Comparison of ENCODE assay signal across 8 mouse cellular contexts in the genomic region with DNA sequence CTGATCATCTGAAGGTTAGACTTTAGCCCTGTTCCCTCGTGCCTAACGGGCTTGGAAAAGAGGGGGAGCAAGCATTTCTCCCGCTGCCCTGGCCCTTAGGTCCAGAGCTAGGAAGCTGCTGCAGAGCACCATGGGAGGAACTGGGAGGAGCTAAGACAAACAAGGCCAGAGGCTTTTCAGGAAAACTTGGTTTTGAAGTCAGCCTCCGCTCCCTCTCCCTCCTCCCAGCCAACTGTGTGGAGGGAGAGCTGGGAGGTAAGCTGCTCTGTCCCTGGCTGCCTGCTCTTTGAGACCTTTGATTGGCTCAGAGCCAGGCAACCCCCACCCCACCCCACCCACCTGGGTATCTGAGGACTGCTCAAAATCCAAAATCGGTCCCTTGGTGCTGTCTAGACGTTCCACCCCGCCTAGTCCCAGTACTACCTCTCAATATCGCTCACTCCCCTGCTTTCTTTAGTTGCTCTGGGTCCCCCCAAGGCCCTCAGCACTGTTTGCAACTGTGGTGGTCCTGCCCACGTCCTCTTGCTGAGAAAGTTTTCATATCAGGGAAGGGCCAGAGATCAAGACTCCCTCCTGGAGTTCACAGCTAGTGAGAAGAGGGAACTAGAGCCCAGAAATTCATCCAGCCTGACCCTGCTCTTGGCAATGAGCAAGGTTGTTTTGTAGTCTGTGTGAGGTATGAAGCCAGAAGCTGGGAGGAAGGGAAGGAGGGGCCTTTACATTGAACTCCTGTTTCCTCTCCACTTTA. TPM values are rescaled to one million over a fixed set of nuclear protein-coding genes. Genes with fewer than 3 reads are reported as not detected.
A peak's percentile ranks its signal among the peaks of the same experiment; 100 is the strongest.
DNase-seq lines count a peak whose midpoint lies in the region; ATAC-seq and TF ChIP-seq lines count a peak whose summit lies in the region.

No protein-coding gene starts in this region.

- peak overlapping the region; percentile 33; the same call in 1 of the 2 replicates for H3K27ac ChIP-seq in forebrain, embryonic 14.5 days (ENCODE audit: low read depth, low read length)
- peak overlapping the region; percentile 43; the same call in 1 of the 2 replicates for H3K27ac ChIP-seq in hindbrain, embryonic 11.5 days (ENCODE audit: low read depth, low read length)
- H3K27ac ChIP-seq in limb, embryonic 15.5 days = peak overlapping the region; percentile 89

- no peaks in the 10 kb centered on the region for H3K9me3 ChIP-seq in megakaryocyte, embryonic 14.5 days
- no peaks in the 10 kb centered on the region for H3K9me3 ChIP-seq in forebrain, embryonic 14.5 days (replicated peaks; ENCODE audit: control insufficient read depth, low read length)
- H3K9me3 ChIP-seq in hindbrain, embryonic 11.5 days (ENCODE audit: control insufficient read depth, low read length) = no peaks in the 10 kb centered on the region
- no peaks in the 10 kb centered on the region for H3K9me3 ChIP-seq in limb, embryonic 15.5 days

- no peak for DNase-seq in forebrain, embryonic 14.5 days (ENCODE audit: low spot score)
- DNase-seq in hindbrain, embryonic 11.5 days (ENCODE audit: low spot score) = peak; percentile 45
- no peak for DNase-seq in spleen, adult 18-20 months

- peaks cover 4% of the 10 kb centered on the region for H3K36me3 ChIP-seq in megakaryocyte, embryonic 14.5 days (replicated peaks; ENCODE audit: low read length)
- no peaks in the 10 kb centered on the region for H3K36me3 ChIP-seq in forebrain, embryonic 14.5 days (ENCODE audit: control insufficient read depth, insufficient read depth, low read length)
- no peaks in the 10 kb centered on the region for H3K36me3 ChIP-seq in hindbrain, embryonic 11.5 days (ENCODE audit: control insufficient read depth, insufficient read depth, low read length)
- no peaks in the 10 kb centered on the region for H3K36me3 ChIP-seq in limb, embryonic 15.5 days
- H3K36me3 ChIP-seq in myocyte (ENCODE audit: control insufficient read depth, insufficient read depth) = no peaks in the 10 kb centered on the region

- H3K27me3 ChIP-seq in megakaryocyte, embryonic 14.5 days (replicated peaks) = no peaks in the 10 kb centered on the region
- no peaks in the 10 kb centered on the region for H3K27me3 ChIP-seq in forebrain, embryonic 14.5 days (replicated peaks; ENCODE audit: control insufficient read depth, insufficient read depth, low read length)
- no peaks in the 10 kb centered on the region for H3K27me3 ChIP-seq in hindbrain, embryonic 11.5 days (ENCODE audit: control insufficient read depth, insufficient read depth, low read length)
- H3K27me3 ChIP-seq in limb, embryonic 15.5 days = no peaks in the 10 kb centered on the region
- H3K27me3 ChIP-seq in myocyte (ENCODE audit: control insufficient read depth, insufficient read depth, insufficient read length) = no peaks in the 10 kb centered on the region

- peak; percentile 84 for TF ChIP-seq POLR2A in myocyte (IDR thresholded peaks at IDR 0.05; ENCODE audit: insufficient read length, low read depth)

- peak overlapping the region; percentile 92 for H3K4me3 ChIP-seq in megakaryocyte, embryonic 14.5 days (replicated peaks)
- no peak overlapping the region for H3K4me3 ChIP-seq in forebrain, embryonic 14.5 days (ENCODE audit: low read depth, low read length)
- no peak overlapping the region for H3K4me3 ChIP-seq in hindbrain, embryonic 11.5 days (ENCODE audit: low read depth, low read length)
- H3K4me3 ChIP-seq in limb, embryonic 15.5 days = no peak overlapping the region
- H3K4me3 ChIP-seq in myocyte = peak overlapping the region; percentile 75

- peaks cover 85% of the 10 kb centered on the region for H3K4me1 ChIP-seq in megakaryocyte, embryonic 14.5 days
- H3K4me1 ChIP-seq in forebrain, embryonic 14.5 days (ENCODE audit: control insufficient read depth, insufficient read depth, low read length) = peaks cover 38% of the 10 kb centered on the region
- peaks cover 16% of the 10 kb centered on the region for H3K4me1 ChIP-seq in hindbrain, embryonic 11.5 days (replicated peaks; ENCODE audit: control insufficient read depth, insufficient read depth, low read length)
- H3K4me1 ChIP-seq in limb, embryonic 15.5 days = peaks cover 64% of the 10 kb centered on the region

- ATAC-seq in megakaryocyte, adult 5-6 weeks (ENCODE audit: poor library complexity, severe bottlenecking) = no peak
- no peak for ATAC-seq in forebrain, embryonic 14.5 days
- ATAC-seq in hindbrain, embryonic 11.5 days (ENCODE audit: low FRiP score) = no peak
- ATAC-seq in limb, embryonic 15.5 days (ENCODE audit: insufficient number of reproducible peaks, low FRiP score, low TSS enrichment, low read depth) = no peak
- ATAC-seq in granulocyte monocyte progenitor cell, adult 5-6 weeks (replicated peaks; ENCODE audit: poor library complexity, severe bottlenecking) = no peak

- peak overlapping the region; percentile 25; the same call in 1 of the 2 replicates for H3K9ac ChIP-seq in forebrain, embryonic 14.5 days (ENCODE audit: low read length)
- no peak overlapping the region for H3K9ac ChIP-seq in hindbrain, embryonic 11.5 days (ENCODE audit: low read depth, low read length)
- no peak overlapping the region for H3K9ac ChIP-seq in limb, embryonic 15.5 days

- H3K4me2 ChIP-seq in forebrain, embryonic 14.5 days (ENCODE audit: low read length) = no peak overlapping the region; the same call in 1 of the 2 replicates
- no peak overlapping the region for H3K4me2 ChIP-seq in hindbrain, embryonic 11.5 days (replicated peaks; ENCODE audit: low read depth, low read length)
- peak overlapping the region; percentile 27 for H3K4me2 ChIP-seq in limb, embryonic 15.5 days
- H3K4me2 ChIP-seq in myocyte (ENCODE audit: low read depth) = peak overlapping the region; percentile 99

- 7% methylated on average over 9 of the region's 9 CpGs for WGBS in forebrain, embryonic 14.5 days
- WGBS in hindbrain, embryonic 11.5 days = 9% methylated on average over 9 of the region's 9 CpGs
- 14% methylated on average over 9 of the region's 9 CpGs for WGBS in limb, embryonic 15.5 days

- no peak overlapping the region for H3ac ChIP-seq in myocyte (ENCODE audit: control insufficient read depth, insufficient read length)

- peaks cover 8% of the 10 kb centered on the region for H3K79me2 ChIP-seq in myocyte (ENCODE audit: control insufficient read depth, insufficient read depth)

RNA-seq across cellular contexts. Expression of a gene that starts 1.9 kb away (rescaled TPM):
- 5.6 and 22.1 TPM in 2 replicates for polyA plus RNA-seq in megakaryocyte, embryonic 14.5 days (2012; ENCODE audit: insufficient read depth, low replicate concordance)
- total RNA-seq in megakaryocyte, adult 5-6 weeks (2015) = 0.11 and 0.25 TPM in 2 replicates
- total RNA-seq in megakaryocyte, adult 5-6 weeks (2017) = 0.12 and 0.37 TPM in 2 replicates
- polyA plus RNA-seq in forebrain, embryonic 14.5 days (2014; fragmentation: Nextera tagmentation; extraction: Ambion mirVana) = 2.2 and 3.1 TPM in 2 replicates
- polyA plus RNA-seq in hindbrain, embryonic 11.5 days (2014; fragmentation: Nextera tagmentation; extraction: Ambion mirVana) = 0.92 and 1.4 TPM in 2 replicates
- 1.2 TPM in 2 replicates for polyA plus RNA-seq in limb, embryonic 15.5 days (2015; fragmentation: Nextera tagmentation; extraction: Ambion mirVana)
- polyA plus RNA-seq in myocyte (2012; fragmentation: generic; extraction: Trizol) = 49.1 TPM
- 2.3 and 2.8 TPM in 2 replicates for total RNA-seq in granulocyte monocyte progenitor cell, adult 5-6 weeks (2014; fragmentation: Nextera tagmentation)
- 1.2 TPM in 1 of 2 replicates, not detected in the other for total RNA-seq in granulocyte monocyte progenitor cell, adult 5-6 weeks (2017)

RNA-seq across cellular contexts. Expression of a gene that starts 18.3 kb away (rescaled TPM):
- 30.0 and 46.8 TPM in 2 replicates for polyA plus RNA-seq in megakaryocyte, embryonic 14.5 days (2012; ENCODE audit: insufficient read depth, low replicate concordance)
- 73.7 and 74.9 TPM in 2 replicates for total RNA-seq in megakaryocyte, adult 5-6 weeks (2015)
- total RNA-seq in megakaryocyte, adult 5-6 weeks (2017) = 111 and 119 TPM in 2 replicates
- 19.3 and 20.5 TPM in 2 replicates for polyA plus RNA-seq in forebrain, embryonic 14.5 days (2014; fragmentation: Nextera tagmentation; extraction: Ambion mirVana)
- 25.0 and 28.0 TPM in 2 replicates for polyA plus RNA-seq in hindbrain, embryonic 11.5 days (2014; fragmentation: Nextera tagmentation; extraction: Ambion mirVana)
- polyA plus RNA-seq in limb, embryonic 15.5 days (2015; fragmentation: Nextera tagmentation; extraction: Ambion mirVana) = 22.9 and 25.8 TPM in 2 replicates
- 35.6 TPM for polyA plus RNA-seq in myocyte (2012; fragmentation: generic; extraction: Trizol)
- 72.7 and 75.0 TPM in 2 replicates for total RNA-seq in granulocyte monocyte progenitor cell, adult 5-6 weeks (2014; fragmentation: Nextera tagmentation)
- total RNA-seq in granulocyte monocyte progenitor cell, adult 5-6 weeks (2017) = 59.8 and 70.1 TPM in 2 replicates

RNA-seq across cellular contexts. Expression of a gene that starts 27.7 kb away (rescaled TPM):
- 10.6 and 13.2 TPM in 2 replicates for polyA plus RNA-seq in megakaryocyte, embryonic 14.5 days (2012; ENCODE audit: insufficient read depth, low replicate concordance)
- total RNA-seq in megakaryocyte, adult 5-6 weeks (2015) = 35.6 and 39.9 TPM in 2 replicates
- 32.1 and 33.2 TPM in 2 replicates for total RNA-seq in megakaryocyte, adult 5-6 weeks (2017)
- polyA plus RNA-seq in forebrain, embryonic 14.5 days (2014; fragmentation: Nextera tagmentation; extraction: Ambion mirVana) = 41.0 and 45.0 TPM in 2 replicates
- 44.6 and 49.6 TPM in 2 replicates for polyA plus RNA-seq in hindbrain, embryonic 11.5 days (2014; fragmentation: Nextera tagmentation; extraction: Ambion mirVana)
- 30.0 and 32.5 TPM in 2 replicates for polyA plus RNA-seq in limb, embryonic 15.5 days (2015; fragmentation: Nextera tagmentation; extraction: Ambion mirVana)
- 22.1 TPM for polyA plus RNA-seq in myocyte (2012; fragmentation: generic; extraction: Trizol)
- total RNA-seq in granulocyte monocyte progenitor cell, adult 5-6 weeks (2014; fragmentation: Nextera tagmentation) = 46.1 and 46.7 TPM in 2 replicates
- total RNA-seq in granulocyte monocyte progenitor cell, adult 5-6 weeks (2017) = 13.6 and 31.8 TPM in 2 replicates

RNA-seq across cellular contexts. Expression of a gene that starts 36.6 kb away (rescaled TPM):
- polyA plus RNA-seq in megakaryocyte, embryonic 14.5 days (2012; ENCODE audit: insufficient read depth, low replicate concordance) = 37.6 and 38.9 TPM in 2 replicates
- 10.0 and 11.6 TPM in 2 replicates for total RNA-seq in megakaryocyte, adult 5-6 weeks (2015)
- total RNA-seq in megakaryocyte, adult 5-6 weeks (2017) = 8.0 and 9.0 TPM in 2 replicates
- polyA plus RNA-seq in forebrain, embryonic 14.5 days (2014; fragmentation: Nextera tagmentation; extraction: Ambion mirVana) = 164 and 199 TPM in 2 replicates
- polyA plus RNA-seq in hindbrain, embryonic 11.5 days (2014; fragmentation: Nextera tagmentation; extraction: Ambion mirVana) = 34.7 and 41.4 TPM in 2 replicates
- polyA plus RNA-seq in limb, embryonic 15.5 days (2015; fragmentation: Nextera tagmentation; extraction: Ambion mirVana) = 38.4 and 39.6 TPM in 2 replicates
- polyA plus RNA-seq in myocyte (2012; fragmentation: generic; extraction: Trizol) = 68.9 TPM
- 39.3 and 39.5 TPM in 2 replicates for total RNA-seq in granulocyte monocyte progenitor cell, adult 5-6 weeks (2014; fragmentation: Nextera tagmentation)
- total RNA-seq in granulocyte monocyte progenitor cell, adult 5-6 weeks (2017) = 23.0 and 24.2 TPM in 2 replicates

RNA-seq across cellular contexts. Expression of a gene that starts 47.8 kb away (rescaled TPM):
- polyA plus RNA-seq in megakaryocyte, embryonic 14.5 days (2012; ENCODE audit: insufficient read depth, low replicate concordance) = 40.2 and 55.7 TPM in 2 replicates
- total RNA-seq in megakaryocyte, adult 5-6 weeks (2015) = 17.9 and 21.5 TPM in 2 replicates
- total RNA-seq in megakaryocyte, adult 5-6 weeks (2017) = 22.6 and 31.3 TPM in 2 replicates
- polyA plus RNA-seq in forebrain, embryonic 14.5 days (2014; fragmentation: Nextera tagmentation; extraction: Ambion mirVana) = 76.0 and 85.9 TPM in 2 replicates
- 47.3 and 60.8 TPM in 2 replicates for polyA plus RNA-seq in hindbrain, embryonic 11.5 days (2014; fragmentation: Nextera tagmentation; extraction: Ambion mirVana)
- polyA plus RNA-seq in limb, embryonic 15.5 days (2015; fragmentation: Nextera tagmentation; extraction: Ambion mirVana) = 47.6 and 48.3 TPM in 2 replicates
- polyA plus RNA-seq in myocyte (2012; fragmentation: generic; extraction: Trizol) = 32.5 TPM
- total RNA-seq in granulocyte monocyte progenitor cell, adult 5-6 weeks (2014; fragmentation: Nextera tagmentation) = 57.3 and 68.2 TPM in 2 replicates
- 37.6 and 42.6 TPM in 2 replicates for total RNA-seq in granulocyte monocyte progenitor cell, adult 5-6 weeks (2017)

Comparison
In these comparisons a context has a peak if more than half of its experiments do, and no peak if none do; other contexts are left out.
1. H3K4me3 ChIP-seq: peak in megakaryocyte, embryonic 14.5 days (single experiment) and myocyte (single experiment); none in forebrain, embryonic 14.5 days (single experiment), hindbrain, embryonic 11.5 days (single experiment) and limb, embryonic 15.5 days (single experiment).
2. H3K27ac ChIP-seq: peak in every context shown above with its lines; median percentile 89 in limb, embryonic 15.5 days; 43 in hindbrain, embryonic 11.5 days; 33 in forebrain, embryonic 14.5 days.
3. H3K4me2 ChIP-seq: peak in limb, embryonic 15.5 days (single experiment) and myocyte (single experiment); none in forebrain, embryonic 14.5 days (single experiment) and hindbrain, embryonic 11.5 days (single experiment).